Mouse (Mus musculus): Measurements from ENCODE around the gene Shmt2. TPM values are rescaled to one million over a fixed set of nuclear protein-coding genes. Genes with fewer than 3 reads are reported as not detected.

Shmt2 gene
- total RNA-seq, 2 experiments from 2014 or later: 36.2 to 36.3 TPM

DNA sequence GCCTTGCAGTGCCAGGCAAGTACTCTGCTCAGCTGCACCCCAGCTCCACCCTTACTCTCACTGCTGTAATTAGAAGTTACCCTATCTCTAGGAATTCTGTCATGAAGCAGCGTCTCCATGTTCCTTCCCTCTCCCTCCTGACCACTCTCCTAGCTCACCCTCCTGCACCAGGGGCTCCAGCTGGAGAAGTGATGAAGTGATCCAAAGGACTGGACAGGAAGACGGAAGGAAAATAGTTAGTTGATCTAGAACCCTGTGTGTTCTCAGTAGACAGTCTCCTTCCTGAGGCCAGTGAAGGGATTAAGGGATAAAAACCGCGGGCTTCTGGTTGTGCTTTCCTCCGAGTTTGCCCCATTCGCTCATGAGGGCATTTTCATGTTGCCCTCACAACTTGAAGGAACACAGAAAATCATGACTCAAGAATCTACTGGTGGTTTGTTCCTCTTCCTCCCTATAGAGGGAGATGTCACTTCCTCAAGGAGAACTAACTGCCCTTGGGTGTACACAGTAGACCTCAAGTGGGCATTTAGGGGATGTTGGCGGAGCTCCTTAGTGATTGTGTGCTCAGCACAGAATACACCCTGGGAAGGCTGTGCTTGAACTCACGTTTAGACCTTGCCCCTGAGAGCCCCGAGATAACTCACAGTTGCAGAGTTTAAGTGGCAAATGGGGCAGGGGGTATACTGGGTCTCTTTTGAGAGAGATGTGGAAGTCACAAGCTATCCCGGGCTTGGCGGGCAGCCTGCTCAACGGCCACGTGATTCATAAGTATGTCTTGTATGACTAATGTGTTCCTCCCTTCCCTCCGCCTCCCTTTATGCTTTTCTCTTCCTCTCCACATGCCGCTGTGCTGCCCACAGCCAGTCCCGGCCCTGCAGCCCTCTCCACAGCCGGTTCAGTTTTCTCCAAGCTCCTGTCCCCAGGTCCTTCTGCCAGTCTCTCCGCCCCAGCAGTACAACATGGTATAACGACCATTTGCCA lies 41.1 kb downstream of the Shmt2 start:
- DNase-seq (ENCODE audit: low spot score in 2 of 2): peak in 1 of 2 experiments; percentile 43

DNA sequence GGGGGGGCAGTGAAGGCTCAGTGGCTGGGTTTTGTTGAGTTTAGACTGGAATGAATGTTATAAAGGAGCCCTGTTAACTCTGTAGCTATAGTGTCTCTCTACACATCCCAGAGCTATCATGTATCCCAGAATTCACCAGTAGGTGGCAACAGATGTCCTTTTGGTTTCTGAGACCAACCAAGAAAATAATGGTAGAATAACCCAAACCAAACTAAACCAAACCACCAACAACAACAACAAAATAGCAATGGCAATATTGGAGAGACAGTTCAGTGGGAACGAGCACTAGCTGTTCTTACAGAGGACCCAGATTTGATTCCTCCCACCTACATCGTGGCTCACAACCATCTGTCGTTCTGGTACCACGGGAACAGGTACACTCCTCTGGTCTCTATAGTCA lies 43.1 kb downstream of the Shmt2 start:
- DNase-seq (ENCODE audit: low spot score in 2 of 2): no peak

DNA sequence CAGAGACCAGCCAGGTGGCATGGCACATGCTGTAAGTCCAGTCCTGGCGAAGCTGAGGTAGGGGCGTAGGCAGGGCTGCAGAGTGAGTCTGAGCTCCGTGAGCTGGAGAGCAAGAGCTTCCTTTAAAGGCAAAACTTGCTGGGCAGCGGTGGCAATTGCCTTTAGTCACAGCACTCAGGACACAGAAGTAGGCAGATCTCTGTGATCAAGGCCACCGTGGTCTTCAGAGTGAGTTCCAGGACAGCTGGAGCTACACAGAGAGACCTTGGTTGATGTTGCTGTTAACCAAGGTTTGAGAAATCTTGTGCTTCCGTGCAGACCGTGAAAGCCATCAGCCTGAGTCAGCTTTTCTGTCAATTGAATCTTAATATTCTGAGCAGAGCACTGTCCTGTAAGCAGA lies 44.9 kb downstream of the Shmt2 start:
- no peak for DNase-seq (ENCODE audit: low spot score in 2 of 2)

DNA sequence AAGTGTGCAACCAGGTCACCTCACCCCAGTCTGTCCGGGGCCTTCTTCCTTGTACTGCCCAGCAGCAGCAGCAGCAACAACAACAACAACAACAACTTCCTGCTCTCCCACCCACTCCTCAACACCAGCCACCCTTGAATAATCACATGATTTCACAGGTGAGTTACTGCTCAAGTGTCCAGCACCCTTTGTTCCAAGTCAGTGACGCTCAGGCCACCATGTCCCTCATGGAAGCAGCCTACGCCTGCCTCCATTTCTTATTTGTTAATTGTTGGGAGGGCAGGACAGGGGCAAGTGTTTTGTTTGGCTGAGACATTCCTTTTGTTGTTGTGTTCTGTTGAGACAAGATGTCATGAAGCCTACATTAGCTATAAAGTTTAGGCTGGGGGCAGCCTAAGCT lies 45.7 kb downstream of the Shmt2 start:
- no peak for DNase-seq (ENCODE audit: low spot score in 2 of 2)

DNA sequence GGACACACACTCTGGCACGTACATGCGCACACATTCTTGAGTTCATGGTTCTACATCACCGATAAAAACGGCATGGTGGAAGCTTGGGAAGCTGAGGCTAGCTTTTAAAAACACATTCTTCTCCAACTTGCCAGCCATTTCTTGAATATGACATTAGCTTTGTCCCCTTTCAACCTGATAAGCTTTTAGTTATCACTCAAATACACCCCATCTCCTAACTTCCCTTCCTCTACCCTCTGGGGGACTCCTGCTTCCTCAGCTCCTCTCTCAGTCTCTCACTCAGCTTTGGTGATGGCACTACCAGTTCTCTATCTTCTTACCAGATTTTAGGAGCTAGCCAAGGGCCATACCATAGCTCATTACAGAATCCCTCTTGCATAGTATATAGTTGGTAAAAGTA lies 47.1 kb downstream of the Shmt2 start:
- DNase-seq (ENCODE audit: low spot score in 2 of 2): no peak

DNA sequence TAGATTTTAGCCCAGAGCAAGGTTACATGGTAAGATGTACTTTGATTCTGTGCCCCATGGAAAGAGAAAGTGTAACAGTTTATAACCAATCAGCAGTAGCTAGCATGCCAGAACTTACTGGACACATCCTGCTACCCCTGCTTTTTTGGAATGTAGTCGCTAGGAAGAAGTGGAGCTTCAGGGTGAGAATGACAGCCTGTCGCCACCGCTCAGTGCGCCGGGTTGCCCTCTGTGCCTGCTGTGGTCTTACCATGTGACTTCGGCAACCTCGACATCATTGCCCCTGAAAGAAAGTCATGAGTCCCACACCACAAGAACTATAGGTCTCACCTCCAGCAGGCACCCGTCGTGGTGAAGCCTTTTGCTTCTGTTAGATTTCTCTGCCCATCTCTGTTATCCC lies 49.5 kb downstream of the Shmt2 start:
- DNase-seq (ENCODE audit: low spot score in 2 of 2): no peak

DNA sequence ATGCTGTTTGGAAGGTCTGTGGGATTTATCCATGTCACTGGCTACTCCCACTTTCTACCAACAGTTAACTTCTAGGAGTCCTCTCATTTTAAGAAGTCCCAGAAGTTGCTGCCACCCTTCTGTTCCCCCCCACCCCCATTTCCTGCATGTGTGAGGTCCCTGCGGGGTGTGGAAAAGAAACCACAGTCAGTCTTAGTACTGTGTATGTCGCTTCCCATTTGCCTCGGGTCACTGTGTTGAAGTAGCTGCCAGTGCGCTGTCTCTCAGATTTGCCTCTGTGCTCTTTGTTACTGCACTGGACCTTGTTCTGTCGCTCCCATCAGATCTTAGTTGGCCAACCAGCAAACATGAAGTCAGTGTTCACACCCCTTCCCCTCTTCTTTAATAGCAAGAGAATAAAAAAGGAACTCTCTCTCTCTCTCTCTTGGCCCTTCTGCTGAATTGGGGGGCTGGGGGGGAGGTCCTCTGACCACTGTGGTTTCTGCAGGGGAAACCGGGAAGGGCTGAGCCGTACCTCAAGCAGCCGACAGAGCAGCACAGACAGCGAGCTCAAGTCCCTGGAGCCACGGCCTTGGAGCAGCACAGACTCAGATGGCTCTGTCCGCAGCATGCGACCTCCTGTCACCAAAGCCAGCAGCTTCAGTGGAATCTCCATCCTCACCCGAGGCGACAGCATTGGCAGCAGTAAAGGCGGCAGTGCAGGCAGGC lies 50.8 kb downstream of the Shmt2 start:
- DNase-seq (ENCODE audit: low spot score in 2 of 2): no peak

Other genes with a start within 250 kb of the Shmt2 start
- 10 to 100 TPM; 44.8 to 58.7 TPM for gene Mbd6, start 233.4 kb downstream of the Shmt2 start, total RNA-seq (2021)
- gene Mars, start 210.7 kb downstream of the Shmt2 start, total RNA-seq (2021): 10 to 100 TPM; 53.9 to 57.7 TPM
- gene Arhgap9, start 200.5 kb downstream of the Shmt2 start, total RNA-seq (2021): 1 to 10 TPM; 1.1 to 1.2 TPM
- gene Gli1, start 180.5 kb downstream of the Shmt2 start, total RNA-seq (2021): 1 to 10 TPM; 1.7 to 3.1 TPM
- not detected for gene Inhbe, start 168.0 kb downstream of the Shmt2 start, total RNA-seq (2021)
- not detected for gene Inhbc, start 152.0 kb downstream of the Shmt2 start, total RNA-seq (2021)
- gene R3hdm2, start 142.1 kb downstream of the Shmt2 start, total RNA-seq (2021): 100 to 1,000 TPM; 174 to 178 TPM
- 1 to 10 TPM; 3.5 to 5.3 TPM for gene Stac3, start 20.8 kb downstream of the Shmt2 start, total RNA-seq (2021)
- gene Ndufa4l2, start 7.5 kb downstream of the Shmt2 start, total RNA-seq (2021): 1 to 10 TPM; 6.8 to 7.9 TPM
- gene Nxph4, start 12.1 kb upstream of the Shmt2 start, total RNA-seq (2021): 1 to 10 TPM; 5.2 to 6.5 TPM
- gene Lrp1, start 98.7 kb upstream of the Shmt2 start, total RNA-seq (2021): 100 to 1,000 TPM; 263 to 291 TPM
- 1 to 10 TPM; 6.9 to 7.1 TPM for gene Stat6, start 120.5 kb upstream of the Shmt2 start, total RNA-seq (2021)
- 1 to 10 TPM; 4.0 to 5.5 TPM for gene Nemp1, start 144.5 kb upstream of the Shmt2 start, total RNA-seq (2021)
- gene Nab2, start 146.1 kb upstream of the Shmt2 start, total RNA-seq (2021): 10 to 100 TPM; 32.3 to 36.2 TPM
- under 1 TPM; 0.55 to 0.98 TPM for gene Myo1a, start 182.7 kb upstream of the Shmt2 start, total RNA-seq (2021)
- gene Tac2, start 202.0 kb upstream of the Shmt2 start, total RNA-seq (2021): 1 to 10 TPM; 5.7 to 6.9 TPM
- 10 to 100 TPM; 10.4 to 10.7 TPM for gene Zbtb39, start 217.1 kb upstream of the Shmt2 start, total RNA-seq (2021)
- gene Gpr182, start 229.3 kb upstream of the Shmt2 start, total RNA-seq (2021): 1 to 10 TPM; 1.0 to 1.8 TPM
- under 1 TPM; 0.16 TPM for gene Rdh1, start 237.3 kb upstream of the Shmt2 start, total RNA-seq (2021)
- gene Rdh16f1, start 237.3 kb upstream of the Shmt2 start, total RNA-seq (2021): under 1 TPM in 1 of 2 experiments, not detected in 1; 0.23 TPM